Mouse (Mus musculus) Patski (cell line): ENCODE measurements around the gene Scrn1. TPM values are rescaled to one million over a fixed set of nuclear protein-coding genes. Genes with fewer than 3 reads are reported as not detected.

Source experiments
- ATAC-seq: fragments of 100-300 bp; one replicate; pipeline ENCODE4 v1.8.0; 2021
- CTCF ChIA-PET: fragments of 350-600 bp; sonication (Branson Sonifier 250); formaldehyde crosslinking; loops from one replicate; lab custom pipeline; 2022; ENCODE audit warnings: inconsistent platforms; lab: Charles Lee
- POLR2A ChIA-PET: fragments of 350-600 bp; sonication (Branson Sonifier 250); formaldehyde crosslinking; loops from one replicate; lab custom pipeline; 2022; ENCODE audit warnings: antibody characterized with exemption, inconsistent platforms; lab: Charles Lee
- DNase-seq: peaks from one replicate; pipeline ENCODE4 v3.0.0-alpha.2; 2011; ENCODE audit warnings: low read depth, low spot score
- H3K27me3 ChIP-seq: fragments of 371-371 bp; one replicate; pipeline ENCODE4 v1.5.1; 2021
- CTCF ChIP-seq: fragments of 100-300 bp; IDR thresholded peaks from one replicate; pipeline ENCODE4 v1.5.1; 2021
- in situ Hi-C: fragments of 300-500 bp; cut with MboI; formaldehyde crosslinking; loops from 3 replicates; pipeline ENCODE4 v1.11.1; 2018; ENCODE audit warnings: low pct_unique_long_range_greater_than_20kb, mixed read lengths
- polyA plus RNA-seq: library from polyadenylated mRNA; unstranded; gene quantifications from one replicate; pipeline ENCODE4 v1.2.3, GENCODE M21; 2021

Gene Scrn1
- polyA plus RNA-seq: 5.2 TPM

GRCm38 (mm10) chr6:54565665-54566545 lies at the start of gene Scrn1:
Scrn1 (minus strand) TSS chr6:54566489.
- peak; percentile 31 for ATAC-seq

GRCm38 (mm10) chr6:54606241-54606640 lies 40.0 kb upstream of the Scrn1 start:
- ChIA-PET CTCF (interaction anchor here (1.0 kb wide), 2 partner anchors 10 to 27 kb away, joined by 3 to 4 read pairs; no protein-coding TSS in a partner anchor), POLR2A (no interaction called here)
- TF ChIP-seq CTCF: no peak
- ATAC-seq (no peak), DNase-seq (no peak)
- in situ Hi-C loops: no loop called here
- H3K27me3 ChIP-seq: no peaks in the 10 kb centered on the region

More at GRCm38 (mm10) chr6:54565665-54566545, at the start of gene Scrn1:
- TF ChIP-seq CTCF: no peak
- H3K27me3 ChIP-seq: no peaks in the 10 kb centered on the region
- DNase-seq: no peak
- in situ Hi-C loops: no loop called here
- ChIA-PET CTCF (interaction anchor here (0.8 kb wide), 1 partner anchor 26 kb away, joined by 3 read pairs; no protein-coding TSS in a partner anchor), POLR2A (interaction anchor here (1.0 to 1.3 kb wide), 2 partner anchors 8 to 28 kb away, joined by 3 read pairs; no protein-coding TSS in a partner anchor)

GRCm38 (mm10) chr6:54604001-54604715 lies 37.9 kb upstream of the Scrn1 start:
- DNase-seq (no peak), ATAC-seq (no peak)
- H3K27me3 ChIP-seq: no peaks in the 10 kb centered on the region
- no peak for TF ChIP-seq CTCF
- POLR2A ChIA-PET: no interaction called here
- in situ Hi-C loops: no loop called here
- CTCF ChIA-PET: interaction anchor here (0.9 to 1.0 kb wide), 2 partner anchors 14 to 18 kb away, joined by 3 read pairs; no protein-coding TSS in a partner anchor

- ATAC-seq: no peak
- POLR2A ChIA-PET: no interaction called here
- no peaks in the 10 kb centered on the region for H3K27me3 ChIP-seq
- in situ Hi-C loops: no loop called here
- no peak for DNase-seq
- CTCF ChIA-PET: interaction anchor here (0.9 kb wide), 1 partner anchor 8 kb away, joined by 3 read pairs; the partner anchor contains the start of gene Plekha8
- no peak for TF ChIP-seq CTCF
Measured at GRCm38 (mm10) chr6:54602891-54603290, 36.6 kb upstream of the Scrn1 start.

- no peaks in the 10 kb centered on the region for H3K27me3 ChIP-seq
- ChIA-PET CTCF (no interaction called here), POLR2A (no interaction called here)
- no peak for DNase-seq
- in situ Hi-C loops: no loop called here
- ATAC-seq: no peak
- no peak for TF ChIP-seq CTCF
Measured at GRCm38 (mm10) chr6:54600681-54601347, 34.5 kb upstream of the Scrn1 start.

- no peak for ATAC-seq
- ChIA-PET CTCF (no interaction called here), POLR2A (no interaction called here)
- in situ Hi-C loops: loop anchor here (10.0 kb wide), 2 partner anchors 397 to 567 kb away; partner anchors contain the start of gene Ggct
- TF ChIP-seq CTCF: no peak
- no peaks in the 10 kb centered on the region for H3K27me3 ChIP-seq
- DNase-seq: no peak
Measured at GRCm38 (mm10) chr6:54597711-54598110, 31.4 kb upstream of the Scrn1 start.

GRCm38 (mm10) chr6:54597208-54597607 lies 30.9 kb upstream of the Scrn1 start, which contains the start of gene Fkbp14:
Fkbp14 (minus strand) TSS chr6:54597308.
- in situ Hi-C loops: loop anchor here (10.0 kb wide), 2 partner anchors 398 to 568 kb away; partner anchors contain the start of gene Ggct
- POLR2A ChIA-PET: no interaction called here
- TF ChIP-seq CTCF: no peak
- ATAC-seq (no peak), DNase-seq (no peak)
- H3K27me3 ChIP-seq: no peaks in the 10 kb centered on the region
- CTCF ChIA-PET: no interaction called here

- CTCF ChIA-PET: interaction anchor here (1.4 to 1.6 kb wide), 3 partner anchors 8 to 61 kb away, joined by 3 to 4 read pairs (median 3); no protein-coding TSS in a partner anchor
- in situ Hi-C loops: loop anchor here (10.0 kb wide), 2 partner anchors 399 to 569 kb away; partner anchors contain the start of gene Ggct
- TF ChIP-seq CTCF: no peak
- DNase-seq (no peak), ATAC-seq (peak; percentile 18)
- no peaks in the 10 kb centered on the region for H3K27me3 ChIP-seq
- POLR2A ChIA-PET: interaction anchor here (0.6 to 0.8 kb wide), 2 partner anchors 21 to 157 kb away, joined by 3 to 5 read pairs; no protein-coding TSS in a partner anchor
Measured at GRCm38 (mm10) chr6:54595330-54595878, 29.1 kb upstream of the Scrn1 start.
